Mouse (Mus musculus) layer of hippocampus, adult 6 months (tissue): ENCODE measurements around the gene Pga5. TPM values are rescaled to one million over a fixed set of nuclear protein-coding genes. Genes with fewer than 3 reads are reported as not detected.

Source experiments
- long read RNA-seq, 2 experiments: library from polyadenylated mRNA; unstranded; transcript quantifications; one replicate each; pipeline ENCODE4 v2.0.0; 2019 to 2020
- polyA plus RNA-seq: library from polyadenylated mRNA; unstranded; fragments of <200 nt; fragmentation: Nextera tagmentation; gene quantifications from 2 replicates; pipeline ENCODE4 v1.2.3, GENCODE M21; 2021

Gene Pga5
- not detected in 2 replicates for polyA plus RNA-seq
- long read RNA-seq, experiment 1 = 0 reads
- long read RNA-seq, experiment 2 = 0 reads

GRCm38 (mm10) chr19:10677915-10678771 lies at the start of gene Pga5:
Pga5 (minus strand) TSS chr19:10678071.

GRCm38 (mm10) chr19:10688537-10689352 lies 10.9 kb upstream of the Pga5 start, which contains the start of gene Vps37c:
Vps37c (plus strand) TSS chr19:10688735.

GRCm38 (mm10) chr19:10634106-10634871 lies 43.6 kb downstream of the Pga5 start, which contains the start of gene Vwce:
Vwce (plus strand) TSS chr19:10634213.

Other genes with a start within 250 kb of the Pga5 start
- gene Lrrc10b, start 220.6 kb downstream of the Pga5 start, polyA plus RNA-seq = 5.6 and 6.1 TPM in 2 replicates
- gene Ppp1r32, start 195.1 kb downstream of the Pga5 start, polyA plus RNA-seq = 3.2 and 4.0 TPM in 2 replicates
- 8.6 and 8.8 TPM in 2 replicates for gene Cpsf7, start 152.8 kb downstream of the Pga5 start, polyA plus RNA-seq
- gene Sdhaf2, start 151.9 kb downstream of the Pga5 start, polyA plus RNA-seq = 66.4 and 68.1 TPM in 2 replicates
- gene Tmem216, start 121.8 kb downstream of the Pga5 start, polyA plus RNA-seq = 16.1 and 17.2 TPM in 2 replicates
- 26.1 and 26.4 TPM in 2 replicates for gene Cyb561a3, start 100.9 kb downstream of the Pga5 start, polyA plus RNA-seq
- 14.6 and 16.6 TPM in 2 replicates for gene Tmem138, start 100.7 kb downstream of the Pga5 start, polyA plus RNA-seq
- gene Ddb1, start 72.7 kb downstream of the Pga5 start, polyA plus RNA-seq = 60.8 and 69.5 TPM in 2 replicates
- 2.3 and 2.7 TPM in 2 replicates for gene Tkfc, start 72.4 kb downstream of the Pga5 start, polyA plus RNA-seq
- gene Vwce, start 43.9 kb downstream of the Pga5 start, polyA plus RNA-seq = 0.13 and 0.14 TPM in 2 replicates
- gene Vps37c, start 10.7 kb upstream of the Pga5 start, polyA plus RNA-seq = 24.5 and 24.7 TPM in 2 replicates
- gene Cd5, start 60.9 kb upstream of the Pga5 start, polyA plus RNA-seq = 0.13 TPM in 1 of 2 replicates, not detected in the other
- gene Cd6, start 152.0 kb upstream of the Pga5 start, polyA plus RNA-seq = 0.30 and 0.99 TPM in 2 replicates
- 0.20 and 0.30 TPM in 2 replicates for gene Slc15a3, start 161.7 kb upstream of the Pga5 start, polyA plus RNA-seq
- gene Tmem132a, start 191.9 kb upstream of the Pga5 start, polyA plus RNA-seq = 30.2 and 37.5 TPM in 2 replicates
- 56.5 and 62.8 TPM in 2 replicates for gene Tmem109, start 203.9 kb upstream of the Pga5 start, polyA plus RNA-seq
- 31.3 and 52.3 TPM in 2 replicates for gene Prpf19, start 217.2 kb upstream of the Pga5 start, polyA plus RNA-seq
- not detected in 2 replicates for gene Zp1, start 242.6 kb upstream of the Pga5 start, polyA plus RNA-seq